Mouse (Mus musculus): ENCODE measurements around the gene Fmnl3. TPM values are rescaled to one million over a fixed set of nuclear protein-coding genes. Genes with fewer than 3 reads are reported as not detected.

The Fmnl3 gene
- polyA plus RNA-seq (2015; fragmentation: Nextera tagmentation; extraction: Ambion mirVana) = 14.0 and 17.8 TPM in 2 replicates

GRCm38 (mm10) chr15:99370259-99370691 lies at the start of gene Fmnl3:
Fmnl3 (minus strand) TSS chr15:99370482.
- Histone ChIP-seq H3K4me3 (peak within 1 kb of the TSS; percentile 77), H3K4me2 (peak within 1 kb of the TSS; percentile 74), H3K27me3 (no peaks in the 10 kb centered on the region), H3K9me3 (replicated peaks) (no peaks in the 10 kb centered on the region), H3K36me3 (no peaks in the 10 kb centered on the region), H3K27ac (peak within 1 kb of the TSS; percentile 89), H3K4me1 (replicated peaks) (peaks cover 11% of the 10 kb centered on the region), H3K9ac (peak within 1 kb of the TSS; percentile 87)
- ATAC-seq (replicated peaks; ENCODE audit: insufficient number of reproducible peaks, insufficient read depth, low FRiP score, low read depth) = peak; percentile 97
- WGBS = under 1% methylated on average over 31 of the region's 48 CpGs

GRCm38 (mm10) chr15:99417692-99418271 lies 47.5 kb upstream of the Fmnl3 start:
- no peak overlapping the region for H3K4me3 ChIP-seq
- no peaks in the 10 kb centered on the region for H3K27me3 ChIP-seq
- no peaks in the 10 kb centered on the region for H3K9me3 ChIP-seq (replicated peaks)
- H3K36me3 ChIP-seq = peaks cover 7% of the 10 kb centered on the region; the same call in 1 of the 2 replicates
- WGBS = 17% methylated on average over 17 of the region's 17 CpGs
- H3K27ac ChIP-seq = peak overlapping the region; percentile 54
- peaks cover 32% of the 10 kb centered on the region for H3K4me1 ChIP-seq (replicated peaks)
- no peak overlapping the region for H3K9ac ChIP-seq
- H3K4me2 ChIP-seq = no peak overlapping the region
- ATAC-seq (replicated peaks; ENCODE audit: insufficient number of reproducible peaks, insufficient read depth, low FRiP score, low read depth) = peak; percentile 15; the same call in 1 of the 2 replicates

- Histone ChIP-seq H3K9ac (no peak overlapping the region), H3K9me3 (replicated peaks) (no peaks in the 10 kb centered on the region), H3K27me3 (no peaks in the 10 kb centered on the region), H3K27ac (no peak overlapping the region), H3K4me3 (peak overlapping the region; percentile 8; the same call in 1 of the 2 replicates), H3K4me1 (replicated peaks) (peaks cover 31% of the 10 kb centered on the region), H3K4me2 (peak overlapping the region; percentile 25), H3K36me3 (no peaks in the 10 kb centered on the region; the same call in 1 of the 2 replicates)
- ATAC-seq (replicated peaks; ENCODE audit: insufficient number of reproducible peaks, insufficient read depth, low FRiP score, low read depth) = no peak
- WGBS = 28% methylated on average over 4 of the region's 4 CpGs
These were observed 46.7 kb upstream of the Fmnl3 start for GRCm38 (mm10) chr15:99416957-99417356.

- Histone ChIP-seq H3K27me3 (no peaks in the 10 kb centered on the region), H3K27ac (no peak overlapping the region), H3K4me3 (peak overlapping the region; percentile 8; the same call in 1 of the 2 replicates), H3K4me2 (peak overlapping the region; percentile 47), H3K4me1 (replicated peaks) (peaks cover 29% of the 10 kb centered on the region), H3K9ac (no peak overlapping the region; the same call in 1 of the 2 replicates), H3K9me3 (replicated peaks) (no peaks in the 10 kb centered on the region), H3K36me3 (no peaks in the 10 kb centered on the region)
- no peak for ATAC-seq (replicated peaks; ENCODE audit: insufficient number of reproducible peaks, insufficient read depth, low FRiP score, low read depth)
- WGBS = 14% methylated on average over 13 of the region's 13 CpGs
These were observed 46.1 kb upstream of the Fmnl3 start for GRCm38 (mm10) chr15:99416348-99416882.

- no peaks in the 10 kb centered on the region for H3K36me3 ChIP-seq
- 20% methylated on average over 2 of the region's 2 CpGs for WGBS
- no peak overlapping the region for H3K4me3 ChIP-seq
- no peak overlapping the region for H3K27ac ChIP-seq
- H3K9me3 ChIP-seq (replicated peaks) = no peaks in the 10 kb centered on the region
- H3K9ac ChIP-seq = no peak overlapping the region
- H3K4me2 ChIP-seq = no peak overlapping the region; the same call in 1 of the 2 replicates
- H3K4me1 ChIP-seq (replicated peaks) = peaks cover 24% of the 10 kb centered on the region
- no peaks in the 10 kb centered on the region for H3K27me3 ChIP-seq
- ATAC-seq (replicated peaks; ENCODE audit: insufficient number of reproducible peaks, insufficient read depth, low FRiP score, low read depth) = no peak
These were observed 45.5 kb upstream of the Fmnl3 start for GRCm38 (mm10) chr15:99415793-99416192.

GRCm38 (mm10) chr15:99411747-99412146 lies 41.5 kb upstream of the Fmnl3 start:
- peaks cover 11% of the 10 kb centered on the region for H3K4me1 ChIP-seq (replicated peaks)
- WGBS = 52% methylated on average over 14 of the region's 14 CpGs
- H3K9me3 ChIP-seq (replicated peaks) = no peaks in the 10 kb centered on the region
- H3K27me3 ChIP-seq = no peaks in the 10 kb centered on the region
- no peak overlapping the region for H3K4me2 ChIP-seq
- H3K4me3 ChIP-seq = no peak overlapping the region
- H3K27ac ChIP-seq = no peak overlapping the region
- no peak overlapping the region for H3K9ac ChIP-seq
- peaks cover 35% of the 10 kb centered on the region for H3K36me3 ChIP-seq
- ATAC-seq (replicated peaks; ENCODE audit: insufficient number of reproducible peaks, insufficient read depth, low FRiP score, low read depth) = no peak

GRCm38 (mm10) chr15:99408845-99409244 lies 38.6 kb upstream of the Fmnl3 start:
- H3K4me3 ChIP-seq = no peak overlapping the region
- H3K4me1 ChIP-seq (replicated peaks) = 0 out of 2 replicates have a peak, but pooled peaks cover 4% of the 10 kb centered on the region
- 86% methylated on average over 9 of the region's 9 CpGs for WGBS

GRCm38 (mm10) chr15:99406986-99407570 lies 36.8 kb upstream of the Fmnl3 start:
- ATAC-seq (replicated peaks; ENCODE audit: insufficient number of reproducible peaks, insufficient read depth, low FRiP score, low read depth) = no peak
- Histone ChIP-seq H3K27ac (no peak overlapping the region), H3K4me3 (no peak overlapping the region), H3K9me3 (replicated peaks) (no peaks in the 10 kb centered on the region), H3K4me1 (replicated peaks) (0 out of 2 replicates have a peak, but pooled peaks cover 4% of the 10 kb centered on the region), H3K27me3 (no peaks in the 10 kb centered on the region), H3K4me2 (no peak overlapping the region), H3K36me3 (peaks cover 77% of the 10 kb centered on the region), H3K9ac (no peak overlapping the region)
- 87% methylated on average over 15 of the region's 15 CpGs for WGBS

More at GRCm38 (mm10) chr15:99408845-99409244, 38.6 kb upstream of the Fmnl3 start:
- no peak overlapping the region for H3K4me2 ChIP-seq
- no peaks in the 10 kb centered on the region for H3K9me3 ChIP-seq (replicated peaks)
- H3K27ac ChIP-seq = no peak overlapping the region
- ATAC-seq (replicated peaks; ENCODE audit: insufficient number of reproducible peaks, insufficient read depth, low FRiP score, low read depth) = no peak
- no peaks in the 10 kb centered on the region for H3K27me3 ChIP-seq
- H3K36me3 ChIP-seq = peaks cover 64% of the 10 kb centered on the region
- H3K9ac ChIP-seq = no peak overlapping the region

- WGBS = 81% methylated on average over 9 of the region's 9 CpGs
- no peak overlapping the region for H3K4me2 ChIP-seq
- H3K27me3 ChIP-seq = no peaks in the 10 kb centered on the region
- ATAC-seq (replicated peaks; ENCODE audit: insufficient number of reproducible peaks, insufficient read depth, low FRiP score, low read depth) = no peak
- H3K36me3 ChIP-seq = peaks cover 76% of the 10 kb centered on the region
- no peak overlapping the region for H3K4me3 ChIP-seq
- H3K9me3 ChIP-seq (replicated peaks) = no peaks in the 10 kb centered on the region
- peaks cover 5% of the 10 kb centered on the region for H3K4me1 ChIP-seq (replicated peaks)
- H3K9ac ChIP-seq = no peak overlapping the region
- no peak overlapping the region for H3K27ac ChIP-seq
These were observed 34.9 kb upstream of the Fmnl3 start for GRCm38 (mm10) chr15:99405150-99405549.

- H3K9ac ChIP-seq = no peak overlapping the region
- peaks cover 60% of the 10 kb centered on the region for H3K36me3 ChIP-seq
- H3K4me2 ChIP-seq = no peak overlapping the region
- ATAC-seq (replicated peaks; ENCODE audit: insufficient number of reproducible peaks, insufficient read depth, low FRiP score, low read depth) = no peak
- H3K9me3 ChIP-seq (replicated peaks) = no peaks in the 10 kb centered on the region
- no peak overlapping the region for H3K4me3 ChIP-seq
- H3K4me1 ChIP-seq (replicated peaks) = peaks cover 18% of the 10 kb centered on the region
- no peaks in the 10 kb centered on the region for H3K27me3 ChIP-seq
- 86% methylated on average over 12 of the region's 12 CpGs for WGBS
- H3K27ac ChIP-seq = no peak overlapping the region
These were observed 33.0 kb upstream of the Fmnl3 start for GRCm38 (mm10) chr15:99403159-99403889.

GRCm38 (mm10) chr15:99400602-99401001 lies 30.3 kb upstream of the Fmnl3 start:
- H3K4me3 ChIP-seq = no peak overlapping the region
- H3K27ac ChIP-seq = 0 out of 2 replicates have a peak overlapping the region, but pooled peaks have one; percentile 3
- H3K9ac ChIP-seq = no peak overlapping the region
- peaks cover 41% of the 10 kb centered on the region for H3K4me1 ChIP-seq (replicated peaks)
- H3K36me3 ChIP-seq = peaks cover 33% of the 10 kb centered on the region
- H3K27me3 ChIP-seq = no peaks in the 10 kb centered on the region
- no peak overlapping the region for H3K4me2 ChIP-seq
- 78% methylated on average over 6 of the region's 6 CpGs for WGBS
- H3K9me3 ChIP-seq (replicated peaks) = no peaks in the 10 kb centered on the region
- no peak for ATAC-seq (replicated peaks; ENCODE audit: insufficient number of reproducible peaks, insufficient read depth, low FRiP score, low read depth)
